In the genomic region with DNA sequence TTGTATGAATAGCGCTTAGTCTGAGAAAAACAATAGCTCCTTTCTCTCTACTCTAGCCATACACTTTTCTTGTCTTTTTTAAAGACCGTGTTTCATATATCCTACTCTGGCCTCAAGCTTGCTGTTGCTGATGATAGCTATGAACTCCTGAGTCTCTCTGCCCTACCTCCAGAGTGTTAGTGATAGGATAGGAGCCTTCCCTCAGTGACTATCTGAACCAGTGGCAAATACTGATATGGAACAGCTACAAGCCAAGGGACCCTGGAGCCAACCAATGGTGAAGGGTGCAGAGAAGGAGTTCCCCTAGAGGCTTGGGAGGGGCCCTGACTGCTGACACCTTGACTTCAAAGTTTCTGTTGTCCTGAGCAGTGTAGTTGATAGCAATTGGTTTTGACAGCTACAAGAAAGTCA, we compare ENCODE assay signal across 14 mouse cellular contexts. TPM values are rescaled to one million over a fixed set of nuclear protein-coding genes. Genes with fewer than 3 reads are reported as not detected.
DNase-seq lines count a peak whose midpoint lies in the region; ATAC-seq and TF ChIP-seq lines count a peak whose summit lies in the region.
"Had no signal": no experiment of that assay in that cellular context is flagged by ENCODE, and none has a peak within 500 bp of the region (broad histone marks: within the 10 kb centered on the region; RNA-seq: fewer than 3 reads in every experiment).

No protein-coding gene starts in this region.

- H3K4me1 ChIP-seq in heart, embryonic 12.5 days (replicated peaks): peaks cover 15% of the 10 kb centered on the region; the same call in 1 of the 2 replicates
- H3K4me1 ChIP-seq in heart, adult 2 months (ENCODE audit: control insufficient read depth, insufficient read depth, low read length): no peaks in the 10 kb centered on the region
- peaks cover 6% of the 10 kb centered on the region for H3K4me1 ChIP-seq in bone marrow, adult 2 months (ENCODE audit: control insufficient read depth, insufficient read depth, low read length)
- H3K4me1 ChIP-seq in liver, postnatal 0 days (ENCODE audit: insufficient read depth): peaks cover 36% of the 10 kb centered on the region
- no peaks in the 10 kb centered on the region for H3K4me1 ChIP-seq in lung, adult 2 months (ENCODE audit: control insufficient read depth, insufficient read depth, low read length)
- H3K4me1 ChIP-seq: hindbrain, embryonic 13.5 days had no signal

- TF ChIP-seq POLR2A in heart, adult 2 months (IDR thresholded peaks at IDR 0.05; ENCODE audit: insufficient read depth, low read depth, low read length): no peak
- TF ChIP-seq POLR2A in bone marrow, adult 2 months (IDR thresholded peaks at IDR 0.05; ENCODE audit: borderline replicate concordance, control insufficient read depth, low read depth, low read length): no peak
- no peak for TF ChIP-seq POLR2A in lung, adult 2 months (IDR thresholded peaks at IDR 0.05; ENCODE audit: borderline replicate concordance, extremely low read depth, low read depth, low read length)

- no peak for DNase-seq in heart, adult 2 months
- no peak for DNase-seq in liver, postnatal 0 days
- DNase-seq in layer of hippocampus, adult 9-11 months: no peak
- DNase-seq in gastrocnemius, adult 2 months: no peak
- no peak for DNase-seq in lung, adult 2 months
- DNase-seq: cerebellum, adult 8-10 months; kidney, adult 8-10 months; thymus, adult 2 months had no signal

- H3K9ac ChIP-seq in heart, embryonic 12.5 days: no peak overlapping the region
- H3K9ac ChIP-seq in heart, adult 2 months (ENCODE audit: low read depth, low read length): no peak overlapping the region
- no peak overlapping the region for H3K9ac ChIP-seq in liver, postnatal 0 days (replicated peaks)
- H3K9ac ChIP-seq: forebrain, embryonic 12.5 days; hindbrain, embryonic 13.5 days had no signal

- no peaks in the 10 kb centered on the region for H3K9me3 ChIP-seq in heart, embryonic 12.5 days (replicated peaks)
- no peaks in the 10 kb centered on the region for H3K9me3 ChIP-seq in liver, postnatal 0 days (ENCODE audit: low read length)
- H3K9me3 ChIP-seq: forebrain, embryonic 12.5 days; hindbrain, embryonic 13.5 days had no signal

- H3K27ac ChIP-seq in heart, embryonic 12.5 days (ENCODE audit: poor library complexity, severe bottlenecking): no peak overlapping the region
- no peak overlapping the region for H3K27ac ChIP-seq in heart, adult 2 months
- peak overlapping the region; percentile 60; the same call in 1 of the 2 replicates for H3K27ac ChIP-seq in bone marrow, adult 2 months (ENCODE audit: control insufficient read depth, insufficient read depth, low read depth, low read length, poor library complexity)
- H3K27ac ChIP-seq in liver, postnatal 0 days (ENCODE audit: low read depth): peak overlapping the region; percentile 35
- no peak overlapping the region for H3K27ac ChIP-seq in gastrocnemius, adult 2 months
- H3K27ac ChIP-seq: forebrain, embryonic 12.5 days; hindbrain, embryonic 13.5 days; layer of hippocampus, adult 2 months had no signal

- H3K27me3 ChIP-seq in heart, embryonic 12.5 days (replicated peaks): 0 out of 2 replicates have a peak, but pooled peaks cover 22% of the 10 kb centered on the region
- no peaks in the 10 kb centered on the region for H3K27me3 ChIP-seq in heart, adult 2 months (ENCODE audit: control insufficient read depth, insufficient read depth, low read length)
- H3K27me3 ChIP-seq in liver, postnatal 0 days (ENCODE audit: insufficient read depth, low read length): no peaks in the 10 kb centered on the region
- H3K27me3 ChIP-seq: hindbrain, embryonic 13.5 days had no signal

- intact Hi-C loops in heart, adult 2 months (cut with DNase I): no loop called here
- intact Hi-C loops in gastrocnemius, adult 2 months (cut with DNase I): no loop called here

- H3K4me2 ChIP-seq in heart, embryonic 12.5 days: no peak overlapping the region
- H3K4me2 ChIP-seq in liver, postnatal 0 days (ENCODE audit: low read depth, low read length): 0 out of 2 replicates have a peak overlapping the region, but pooled peaks have one; percentile 4
- H3K4me2 ChIP-seq: forebrain, embryonic 12.5 days; hindbrain, embryonic 13.5 days had no signal

- H3K79me2 ChIP-seq in heart, adult 2 months (replicated peaks; ENCODE audit: control insufficient read depth, insufficient read depth, low read length): no peaks in the 10 kb centered on the region

- peak; percentile 82 for ATAC-seq in heart, embryonic 12.5 days (ENCODE audit: insufficient number of reproducible peaks, low FRiP score)
- ATAC-seq in erythroid progenitor cell, adult 5-6 weeks (replicated peaks; ENCODE audit: low FRiP score, poor library complexity, severe bottlenecking): peak; percentile 89
- peak; percentile 97 for ATAC-seq in liver, postnatal 0 days

- no peak overlapping the region for H3K4me3 ChIP-seq in heart, embryonic 12.5 days
- H3K4me3 ChIP-seq in heart, adult 2 months: no peak overlapping the region
- H3K4me3 ChIP-seq in bone marrow, adult 2 months (replicated peaks; ENCODE audit: control insufficient read depth, low read depth, low read length): no peak overlapping the region
- no peak overlapping the region for H3K4me3 ChIP-seq in liver, postnatal 0 days (ENCODE audit: low read depth, low read length)
- no peak overlapping the region for H3K4me3 ChIP-seq in gastrocnemius, adult 2 months
- H3K4me3 ChIP-seq in lung, adult 2 months (replicated peaks; ENCODE audit: extremely low read depth, low read depth, low read length): no peak overlapping the region
- H3K4me3 ChIP-seq: forebrain, embryonic 12.5 days; hindbrain, embryonic 13.5 days; layer of hippocampus, adult 2 months had no signal

- no peak for TF ChIP-seq CTCF in heart, adult 2 months (IDR thresholded peaks at IDR 0.05)
- TF ChIP-seq CTCF in bone marrow, adult 2 months (IDR thresholded peaks at IDR 0.05; ENCODE audit: control insufficient read depth, insufficient read depth, low read length): no peak
- TF ChIP-seq CTCF in liver, postnatal 0 days (IDR thresholded peaks at IDR 0.05; ENCODE audit: low read depth): 0 out of 2 replicates have a peak, but pooled peaks have one; percentile 6
- TF ChIP-seq CTCF in gastrocnemius, adult 2 months (IDR thresholded peaks at IDR 0.05): no peak
- TF ChIP-seq CTCF in lung, adult 2 months (IDR thresholded peaks at IDR 0.05; ENCODE audit: insufficient read depth, low read length): no peak

- no peaks in the 10 kb centered on the region for H3K36me3 ChIP-seq in heart, embryonic 12.5 days
- no peaks in the 10 kb centered on the region for H3K36me3 ChIP-seq in heart, adult 2 months (ENCODE audit: control insufficient read depth, insufficient read depth, low read length)
- no peaks in the 10 kb centered on the region for H3K36me3 ChIP-seq in liver, postnatal 0 days (replicated peaks; ENCODE audit: insufficient read depth, low read length)
- H3K36me3 ChIP-seq: forebrain, embryonic 12.5 days; hindbrain, embryonic 13.5 days had no signal

- no peak for TF ChIP-seq EP300 in heart, adult 2 months (IDR thresholded peaks at IDR 0.05; ENCODE audit: insufficient read depth, low read depth, low read length)
- peak; percentile 90 for TF ChIP-seq EP300 in liver, postnatal 0 days (IDR thresholded peaks at IDR 0.05; ENCODE audit: low read depth)

- 66% methylated on average over 2 of the region's 2 CpGs for WGBS in heart, embryonic 12.5 days
- WGBS in heart, adult 2 months: 65% methylated on average over 2 of the region's 2 CpGs
- whole genome bisulfite sequencing in bone marrow, adult 2 months: 71% methylated on average over 2 of the region's 2 CpGs
- 55% methylated on average over 2 of the region's 2 CpGs for WGBS in liver, postnatal 0 days (ENCODE audit: insufficient replicate concordance)
- 83% methylated on average over 2 of the region's 2 CpGs for WGBS in lung, adult 2 months

RNA-seq across cellular contexts. Expression of a gene that starts 14.9 kb away (rescaled TPM):
- polyA plus RNA-seq in heart, embryonic 12.5 days (2016; fragmentation: Nextera tagmentation; extraction: Ambion mirVana): 14.1 and 17.0 TPM in 2 replicates
- 10 to 100 TPM; 23.1 to 26.3 TPM for total RNA-seq in heart, adult 2 months (2021)
- 3.6 and 6.7 TPM in 2 replicates for polyA plus RNA-seq in heart, adult 2 months (2012; rRNA removed)
- polyA plus RNA-seq in bone marrow, adult 2 months (2011; ENCODE audit: insufficient read depth, insufficient read length, low replicate concordance, missing spikeins): 8.8 and 13.6 TPM in 2 replicates
- total RNA-seq in erythroid progenitor cell, adult 5-6 weeks (2015; ENCODE audit: low replicate concordance): 41.8 and 55.3 TPM in 2 replicates
- total RNA-seq in erythroid progenitor cell, adult 5-6 weeks (2017; ENCODE audit: low replicate concordance): 51.1 and 56.0 TPM in 2 replicates
- polyA plus RNA-seq in liver, postnatal 0 days (2015; fragmentation: Nextera tagmentation; extraction: Ambion mirVana): 3.1 and 3.4 TPM in 2 replicates
- total RNA-seq in gastrocnemius, adult 2 months (2021): 10 to 100 TPM; 12.1 to 17.8 TPM
- 10.0 and 12.3 TPM in 2 replicates for polyA plus RNA-seq in lung, adult 2 months (2012; rRNA removed)

RNA-seq across cellular contexts. Expression of a gene that starts 38.4 kb away (rescaled TPM):
- 6.0 TPM in 1 of 2 replicates, not detected in the other for polyA plus RNA-seq in heart, embryonic 12.5 days (2016; fragmentation: Nextera tagmentation; extraction: Ambion mirVana)
- 100 to 1,000 TPM; 251 to 301 TPM for total RNA-seq in heart, adult 2 months (2021)
- polyA plus RNA-seq in heart, adult 2 months (2012; rRNA removed): 728 and 927 TPM in 2 replicates
- 1,301 and 2,446 TPM in 2 replicates for polyA plus RNA-seq in bone marrow, adult 2 months (2011; ENCODE audit: insufficient read depth, insufficient read length, low replicate concordance, missing spikeins)
- 168 and 202 TPM in 2 replicates for total RNA-seq in erythroid progenitor cell, adult 5-6 weeks (2015; ENCODE audit: low replicate concordance)
- total RNA-seq in erythroid progenitor cell, adult 5-6 weeks (2017; ENCODE audit: low replicate concordance): 155 and 186 TPM in 2 replicates
- 12.3 and 24.8 TPM in 2 replicates for polyA plus RNA-seq in liver, postnatal 0 days (2015; fragmentation: Nextera tagmentation; extraction: Ambion mirVana)
- total RNA-seq in gastrocnemius, adult 2 months (2021): 100 to 1,000 TPM; 256 to 333 TPM
- polyA plus RNA-seq in lung, adult 2 months (2012; rRNA removed): 1,993 and 2,492 TPM in 2 replicates

Comparison
In these comparisons a context has a peak if more than half of its experiments do, and no peak if none do; other contexts are left out.
1. RNA of a gene that starts 38.4 kb away (polyA plus RNA-seq): 1,301 to 2,446 TPM in bone marrow, adult 2 months, 1,993 to 2,492 TPM in lung, adult 2 months and 728 to 927 TPM in heart, adult 2 months; 12.3 to 24.8 TPM in liver, postnatal 0 days and 6.0 TPM in heart, embryonic 12.5 days; every median in the first group is over 10 times any median in the second.
2. H3K27ac ChIP-seq: peak in bone marrow, adult 2 months (single experiment) and liver, postnatal 0 days (single experiment); none in heart, embryonic 12.5 days (single experiment), heart, adult 2 months (single experiment) and gastrocnemius, adult 2 months (single experiment).
3. Peak in every context shown above with its lines, with median percentiles within 50 percentile points of each other: ATAC-seq.